Mouse (Mus musculus): ENCODE results near the gene Sema4b. TPM values are rescaled to one million over a fixed set of nuclear protein-coding genes. Genes with fewer than 3 reads are reported as not detected.
A peak's percentile ranks its signal among the peaks of the same experiment; 100 is the strongest.

Gene Sema4b
- polyA plus RNA-seq, 1 experiment from 2014 or later, result 8.3 TPM

GRCm38 (mm10) chr7:80261372-80261990 is 74.8 kb downstream of the Sema4b start:
- Histone ChIP-seq H3K27me3 (ENCODE audit: control insufficient read depth, insufficient read depth, low read length) (no peaks in the 10 kb centered on the region), H3K4me1 (ENCODE audit: control insufficient read depth, insufficient read depth, low read length) (0 out of 2 replicates have a peak, but pooled peaks cover 5% of the 10 kb centered on the region), H3K4me3 (ENCODE audit: low read depth, low read length) (peak overlapping the region; percentile 96), H3K9ac (ENCODE audit: low read length) (peak overlapping the region; percentile 79), H3K36me3 (ENCODE audit: control insufficient read depth, insufficient read depth, low read length) (peaks cover 6% of the 10 kb centered on the region), H3K4me2 (ENCODE audit: low read depth, severe bottlenecking) (peak overlapping the region; percentile 76), H3K9me3 (ENCODE audit: control insufficient read depth, low read length) (no peaks in the 10 kb centered on the region), H3K27ac (replicated peaks; ENCODE audit: low read depth, low read length) (peak overlapping the region; percentile 38; the same call in 1 of the 2 replicates)
- ATAC-seq (ENCODE audit: insufficient number of reproducible peaks, low FRiP score, low TSS enrichment, low read depth) (peak; percentile 37; the same call in 1 of the 2 replicates), DNase-seq (ENCODE audit: low spot score) (no peak)
- 2% methylated on average over 31 of the region's 32 CpGs for WGBS

DNA sequence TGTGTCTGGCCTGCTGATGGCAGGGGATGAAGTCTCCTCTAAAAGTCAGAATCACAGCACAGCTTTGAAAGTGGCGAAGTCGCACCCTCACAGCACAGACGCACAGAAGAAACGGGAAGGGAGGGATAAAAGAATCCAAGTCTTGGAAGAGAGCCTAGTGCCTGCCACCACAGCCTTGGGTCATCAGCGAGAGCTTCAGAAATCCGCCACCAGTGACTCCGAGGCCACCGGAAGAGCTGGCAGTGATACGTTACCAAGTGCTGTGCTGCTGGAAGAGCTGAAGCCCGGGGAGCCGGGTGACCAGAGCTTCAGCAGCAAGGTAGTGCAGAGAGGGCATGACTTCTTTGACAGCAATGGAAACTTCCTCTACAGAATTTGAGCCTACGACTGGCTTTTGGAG is 78.0 kb downstream of the Sema4b start:
- no peak overlapping the region for H3K4me3 ChIP-seq (ENCODE audit: low read depth, low read length)
- H3K9me3 ChIP-seq (ENCODE audit: control insufficient read depth, low read length), result no peaks in the 10 kb centered on the region
- H3K27ac ChIP-seq (replicated peaks; ENCODE audit: low read depth, low read length), result no peak overlapping the region
- 94% methylated on average over 12 of the region's 12 CpGs for WGBS
- no peaks in the 10 kb centered on the region for H3K27me3 ChIP-seq (ENCODE audit: control insufficient read depth, insufficient read depth, low read length)
- H3K4me1 ChIP-seq (ENCODE audit: control insufficient read depth, insufficient read depth, low read length), result peaks cover 7% of the 10 kb centered on the region; the same call in 1 of the 2 replicates
- no peak for ATAC-seq (ENCODE audit: insufficient number of reproducible peaks, low FRiP score, low TSS enrichment, low read depth)
- H3K36me3 ChIP-seq (ENCODE audit: control insufficient read depth, insufficient read depth, low read length), result peaks cover 6% of the 10 kb centered on the region
- no peak for DNase-seq (ENCODE audit: low spot score)
- no peak overlapping the region for H3K4me2 ChIP-seq (ENCODE audit: low read depth, severe bottlenecking)
- no peak overlapping the region for H3K9ac ChIP-seq (ENCODE audit: low read length)

DNA sequence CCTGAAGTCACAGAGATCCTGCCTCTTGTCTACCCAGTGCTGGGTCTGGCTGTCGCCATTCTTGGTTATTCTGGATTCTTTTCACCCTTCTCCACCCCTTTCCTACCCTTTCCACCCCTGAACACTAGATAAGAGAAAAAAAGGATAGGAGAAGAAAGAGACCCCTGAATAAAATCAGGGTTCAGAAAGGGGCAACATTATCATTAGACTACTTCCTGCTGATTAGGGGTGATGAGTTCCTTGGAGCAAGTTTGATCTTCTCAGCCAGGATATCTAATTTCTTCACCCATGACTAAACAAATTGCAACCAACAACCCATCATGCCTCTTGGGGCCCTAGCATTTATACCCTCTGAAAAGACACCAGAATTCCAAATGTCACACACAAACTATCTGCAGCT is 81.1 kb downstream of the Sema4b start:
- ATAC-seq (ENCODE audit: insufficient number of reproducible peaks, low FRiP score, low TSS enrichment, low read depth) (no peak), DNase-seq (ENCODE audit: low spot score) (no peak)
- H3K4me3 ChIP-seq (ENCODE audit: low read depth, low read length), result no peak overlapping the region
- no peak overlapping the region for H3K9ac ChIP-seq (ENCODE audit: low read length)
- no peak overlapping the region for H3K4me2 ChIP-seq (ENCODE audit: low read depth, severe bottlenecking)
- no peak overlapping the region for H3K27ac ChIP-seq (replicated peaks; ENCODE audit: low read depth, low read length)
- WGBS, result 72% methylated on average over 1 of the region's 1 CpGs
- H3K9me3 ChIP-seq (ENCODE audit: control insufficient read depth, low read length), result no peaks in the 10 kb centered on the region
- no peaks in the 10 kb centered on the region for H3K27me3 ChIP-seq (ENCODE audit: control insufficient read depth, insufficient read depth, low read length)
- peaks cover 6% of the 10 kb centered on the region for H3K36me3 ChIP-seq (ENCODE audit: control insufficient read depth, insufficient read depth, low read length)
- peaks cover 9% of the 10 kb centered on the region for H3K4me1 ChIP-seq (ENCODE audit: control insufficient read depth, insufficient read depth, low read length)

DNA sequence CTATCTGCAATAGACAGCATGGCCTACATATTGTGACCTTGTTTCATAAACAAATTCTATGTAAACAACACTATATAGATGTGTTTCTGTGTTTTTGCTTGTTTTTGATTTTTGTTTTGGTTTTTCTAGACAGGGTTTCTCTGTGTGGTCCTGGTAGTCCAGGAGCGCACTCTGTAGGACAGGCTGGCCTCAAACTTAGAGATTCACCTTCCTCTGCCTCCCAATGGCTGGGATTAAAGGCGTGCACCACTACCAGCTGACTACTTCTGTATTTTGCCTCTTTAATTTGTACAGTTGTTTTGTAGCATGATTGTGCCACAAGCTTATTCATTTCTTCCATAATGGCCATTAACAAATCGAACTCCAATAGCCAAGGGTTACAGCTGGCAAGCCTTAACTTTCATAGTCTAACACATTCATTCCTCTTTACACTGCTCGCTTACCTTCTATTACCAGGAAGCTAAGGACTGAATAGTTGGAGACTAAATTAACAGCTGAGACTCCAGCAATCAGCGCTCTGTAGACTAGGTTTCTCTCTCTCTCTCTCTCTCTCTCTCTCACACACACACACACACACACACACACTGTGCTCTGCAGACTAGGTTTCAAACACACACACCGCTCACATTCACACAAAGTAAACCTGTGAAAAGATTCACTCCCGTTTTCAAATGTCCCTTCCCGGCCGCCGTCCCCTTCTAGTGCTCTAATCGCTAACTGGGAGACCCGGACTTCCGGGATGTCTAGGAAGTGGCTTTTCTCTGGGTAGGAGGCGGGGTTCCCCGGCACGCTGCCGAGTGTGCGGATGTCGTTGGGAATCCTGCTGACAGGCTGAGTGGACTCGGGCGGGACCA is 82.5 kb downstream of the Sema4b start, which contains the start of gene Vps33b:
TSS of gene Vps33b (plus strand) at position 753 of the 854 bp plus-strand sequence.
- ATAC-seq (ENCODE audit: insufficient number of reproducible peaks, low FRiP score, low TSS enrichment, low read depth) (peak; percentile 62; the same call in 1 of the 2 replicates), DNase-seq (ENCODE audit: low spot score) (peak; percentile 95)
- Histone ChIP-seq H3K27ac (replicated peaks; ENCODE audit: low read depth, low read length) (no peak within 1 kb of the TSS), H3K4me3 (ENCODE audit: low read depth, low read length) (peak within 1 kb of the TSS; percentile 75), H3K36me3 (ENCODE audit: control insufficient read depth, insufficient read depth, low read length) (peaks cover 10% of the 10 kb centered on the region), H3K4me2 (ENCODE audit: low read depth, severe bottlenecking) (peak within 1 kb of the TSS; percentile 94), H3K9me3 (ENCODE audit: control insufficient read depth, low read length) (no peaks in the 10 kb centered on the region; the same call in 1 of the 2 replicates), H3K27me3 (ENCODE audit: control insufficient read depth, insufficient read depth, low read length) (no peaks in the 10 kb centered on the region), H3K9ac (ENCODE audit: low read length) (peak within 1 kb of the TSS; percentile 81), H3K4me1 (ENCODE audit: control insufficient read depth, insufficient read depth, low read length) (peaks cover 9% of the 10 kb centered on the region)
- 6% methylated on average over 21 of the region's 21 CpGs for WGBS

GRCm38 (mm10) chr7:80269751-80270255 is 83.2 kb downstream of the Sema4b start:
- H3K9me3 ChIP-seq (ENCODE audit: control insufficient read depth, low read length), result peaks cover 5% of the 10 kb centered on the region; the same call in 1 of the 2 replicates
- H3K4me2 ChIP-seq (ENCODE audit: low read depth, severe bottlenecking), result peak overlapping the region; percentile 94
- H3K9ac ChIP-seq (ENCODE audit: low read length), result peak overlapping the region; percentile 81
- no peaks in the 10 kb centered on the region for H3K27me3 ChIP-seq (ENCODE audit: control insufficient read depth, insufficient read depth, low read length)
- DNase-seq (ENCODE audit: low spot score), result no peak
- H3K4me1 ChIP-seq (ENCODE audit: control insufficient read depth, insufficient read depth, low read length), result peaks cover 9% of the 10 kb centered on the region
- WGBS, result 1% methylated on average over 23 of the region's 23 CpGs
- ATAC-seq (ENCODE audit: insufficient number of reproducible peaks, low FRiP score, low TSS enrichment, low read depth), result no peak
- peak overlapping the region; percentile 75 for H3K4me3 ChIP-seq (ENCODE audit: low read depth, low read length)
- no peak overlapping the region for H3K27ac ChIP-seq (replicated peaks; ENCODE audit: low read depth, low read length)
- peaks cover 10% of the 10 kb centered on the region for H3K36me3 ChIP-seq (ENCODE audit: control insufficient read depth, insufficient read depth, low read length)

- DNase-seq (ENCODE audit: low spot score), result no peak
- 86% methylated on average over 2 of the region's 2 CpGs for WGBS
- Histone ChIP-seq H3K27ac (replicated peaks; ENCODE audit: low read depth, low read length) (no peak overlapping the region), H3K36me3 (ENCODE audit: control insufficient read depth, insufficient read depth, low read length) (peaks cover 20% of the 10 kb centered on the region), H3K9me3 (ENCODE audit: control insufficient read depth, low read length) (peaks cover 9% of the 10 kb centered on the region; the same call in 1 of the 2 replicates), H3K4me1 (ENCODE audit: control insufficient read depth, insufficient read depth, low read length) (peaks cover 9% of the 10 kb centered on the region), H3K4me2 (ENCODE audit: low read depth, severe bottlenecking) (no peak overlapping the region), H3K9ac (ENCODE audit: low read length) (no peak overlapping the region), H3K27me3 (ENCODE audit: control insufficient read depth, insufficient read depth, low read length) (no peaks in the 10 kb centered on the region), H3K4me3 (ENCODE audit: low read depth, low read length) (no peak overlapping the region)
- ATAC-seq (ENCODE audit: insufficient number of reproducible peaks, low FRiP score, low TSS enrichment, low read depth), result no peak
Measured at GRCm38 (mm10) chr7:80273456-80273855, 86.8 kb downstream of the Sema4b start.

Other genes starting within 250 kb of the Sema4b start
- 15.4 and 17.0 TPM in 2 replicates for gene Zfp710, start 162.0 kb upstream of the Sema4b start, polyA plus RNA-seq (2014; fragmentation: Nextera tagmentation; extraction: Ambion mirVana)
- 540 and 555 TPM in 2 replicates for gene Idh2, start 71.4 kb upstream of the Sema4b start, polyA plus RNA-seq (2014; fragmentation: Nextera tagmentation; extraction: Ambion mirVana)
- 55.5 and 60.8 TPM in 2 replicates for gene Cib1, start 46.0 kb downstream of the Sema4b start, polyA plus RNA-seq (2014; fragmentation: Nextera tagmentation; extraction: Ambion mirVana)
- 4.6 and 4.8 TPM in 2 replicates for gene Gdpgp1, start 46.0 kb downstream of the Sema4b start, polyA plus RNA-seq (2014; fragmentation: Nextera tagmentation; extraction: Ambion mirVana)
- 0.30 and 0.91 TPM in 2 replicates for gene Ttll13, start 59.5 kb downstream of the Sema4b start, polyA plus RNA-seq (2014; fragmentation: Nextera tagmentation; extraction: Ambion mirVana)
- gene Ngrn, start 74.4 kb downstream of the Sema4b start, polyA plus RNA-seq (2014; fragmentation: Nextera tagmentation; extraction: Ambion mirVana), result 47.4 and 49.0 TPM in 2 replicates
- 13.0 and 18.9 TPM in 2 replicates for gene Vps33b, start 82.8 kb downstream of the Sema4b start, polyA plus RNA-seq (2014; fragmentation: Nextera tagmentation; extraction: Ambion mirVana)
- 150 and 152 TPM in 2 replicates for gene Prc1, start 107.6 kb downstream of the Sema4b start, polyA plus RNA-seq (2014; fragmentation: Nextera tagmentation; extraction: Ambion mirVana)
- gene Rccd1, start 137.6 kb downstream of the Sema4b start, polyA plus RNA-seq (2014; fragmentation: Nextera tagmentation; extraction: Ambion mirVana), result 10.5 and 11.0 TPM in 2 replicates
- gene Unc45a, start 154.2 kb downstream of the Sema4b start, polyA plus RNA-seq (2014; fragmentation: Nextera tagmentation; extraction: Ambion mirVana), result 34.7 and 38.0 TPM in 2 replicates
- 25.7 and 27.5 TPM in 2 replicates for gene Hddc3, start 156.3 kb downstream of the Sema4b start, polyA plus RNA-seq (2014; fragmentation: Nextera tagmentation; extraction: Ambion mirVana)
- gene Man2a2, start 184.5 kb downstream of the Sema4b start, polyA plus RNA-seq (2014; fragmentation: Nextera tagmentation; extraction: Ambion mirVana), result 12.5 and 15.1 TPM in 2 replicates
- gene Fes, start 201.1 kb downstream of the Sema4b start, polyA plus RNA-seq (2014; fragmentation: Nextera tagmentation; extraction: Ambion mirVana), result 7.6 and 8.4 TPM in 2 replicates
- gene Furin, start 218.6 kb downstream of the Sema4b start, polyA plus RNA-seq (2014; fragmentation: Nextera tagmentation; extraction: Ambion mirVana), result 9.2 and 10.0 TPM in 2 replicates

Data from limb, embryonic 11.5 days (tissue).